Mouse (Mus musculus) limb, embryonic 11.5 days (tissue): ENCODE measurements around the gene Baiap2l2. TPM values are rescaled to one million over a fixed set of nuclear protein-coding genes. Genes with fewer than 3 reads are reported as not detected.

ENCODE experiments used
- ATAC-seq: fragments of 200-750 bp; cut with Nextera tagmentation; 2 replicates; pipeline ENCODE4 v1.8.0; 2017; ENCODE audit warnings: low read depth; ENCODE audit not compliant: insufficient number of reproducible peaks, low FRiP score, low TSS enrichment
- DNase-seq: peaks from one replicate; pipeline ENCODE4 v3.0.0-alpha.2; 2015; ENCODE audit warnings: low spot score
- H3K27ac ChIP-seq: fragments of 300-500 bp; sonication (generic); replicated peaks from 2 replicates; pipeline ENCODE4 v1.5.1; 2014; ENCODE audit warnings: low read depth, mild to moderate bottlenecking, low read length
- H3K27me3 ChIP-seq: fragments of 300-500 bp; sonication (generic); 2 replicates; pipeline ENCODE4 v1.6.1; 2014; ENCODE audit warnings: mild to moderate bottlenecking, low read length, mixed read lengths; ENCODE audit not compliant: control insufficient read depth, insufficient read depth
- H3K36me3 ChIP-seq: fragments of 300-500 bp; sonication (generic); 2 replicates; pipeline ENCODE4 v1.6.1; 2014; ENCODE audit warnings: mild to moderate bottlenecking, low read length, moderate library complexity, mixed read lengths; ENCODE audit not compliant: control insufficient read depth, insufficient read depth
- H3K4me1 ChIP-seq: fragments of 300-500 bp; sonication (generic); 2 replicates; pipeline ENCODE4 v1.6.1; 2014; ENCODE audit warnings: low read length, mixed read lengths; ENCODE audit not compliant: control insufficient read depth, insufficient read depth
- H3K4me2 ChIP-seq: fragments of 300-500 bp; sonication (generic); 2 replicates; pipeline ENCODE4 v1.6.1; 2014; ENCODE audit warnings: low read depth, mild to moderate bottlenecking, moderate library complexity; ENCODE audit not compliant: severe bottlenecking
- H3K4me3 ChIP-seq: fragments of 300-500 bp; sonication (generic); 2 replicates; pipeline ENCODE4 v1.5.1; 2014; ENCODE audit warnings: low read depth, low read length
- H3K9ac ChIP-seq: fragments of 300-500 bp; sonication (generic); 2 replicates; pipeline ENCODE4 v1.6.1; 2014; ENCODE audit warnings: mild to moderate bottlenecking, low read length
- H3K9me3 ChIP-seq: fragments of 300-500 bp; sonication (generic); 2 replicates; pipeline ENCODE4 v1.6.1; 2016; ENCODE audit warnings: low read length; ENCODE audit not compliant: control insufficient read depth
- whole genome bisulfite sequencing: fragments of 180-500 bp; shearing (Covaris S2); extraction: QIAGEN DNeasy Blood & Tissue Kit; methylation state at CpG from one replicate; pipeline ENCODE4 v1.1.7; 2014; 5-methylcytosine and 5-hydroxymethylcytosine counted together
- polyA plus RNA-seq: library from polyadenylated mRNA; unstranded; fragments of >200 nt; fragmentation: Nextera tagmentation; extraction: Ambion mirVana; gene quantifications from 2 replicates; pipeline ENCODE4 v1.2.1, GENCODE M21; 2014

Gene Baiap2l2
- polyA plus RNA-seq, 1 experiment from 2014 or later = 0.88 TPM

GRCm38 (mm10) chr15:79210357-79210756 lies 75.0 kb downstream of the Baiap2l2 start:
- 83% methylated on average over 2 of the region's 2 CpGs for whole genome bisulfite sequencing
- no peak overlapping the region for H3K4me3 ChIP-seq
- H3K36me3 ChIP-seq = no peaks in the 10 kb centered on the region
- DNase-seq (no peak), ATAC-seq (no peak)
- H3K27ac ChIP-seq = no peak overlapping the region
- no peak overlapping the region for H3K4me2 ChIP-seq
- H3K9ac ChIP-seq = no peak overlapping the region
- no peaks in the 10 kb centered on the region for H3K9me3 ChIP-seq
- H3K27me3 ChIP-seq = no peaks in the 10 kb centered on the region
- no peaks in the 10 kb centered on the region for H3K4me1 ChIP-seq

GRCm38 (mm10) chr15:79208758-79209439 lies 76.4 kb downstream of the Baiap2l2 start:
- no peaks in the 10 kb centered on the region for H3K9me3 ChIP-seq
- H3K4me2 ChIP-seq = no peak overlapping the region
- H3K27me3 ChIP-seq = no peaks in the 10 kb centered on the region
- WGBS = 77% methylated on average over 27 of the region's 27 CpGs
- H3K4me1 ChIP-seq = no peaks in the 10 kb centered on the region
- DNase-seq (no peak), ATAC-seq (no peak)
- no peaks in the 10 kb centered on the region for H3K36me3 ChIP-seq
- no peak overlapping the region for H3K27ac ChIP-seq
- no peak overlapping the region for H3K4me3 ChIP-seq
- no peak overlapping the region for H3K9ac ChIP-seq

DNA sequence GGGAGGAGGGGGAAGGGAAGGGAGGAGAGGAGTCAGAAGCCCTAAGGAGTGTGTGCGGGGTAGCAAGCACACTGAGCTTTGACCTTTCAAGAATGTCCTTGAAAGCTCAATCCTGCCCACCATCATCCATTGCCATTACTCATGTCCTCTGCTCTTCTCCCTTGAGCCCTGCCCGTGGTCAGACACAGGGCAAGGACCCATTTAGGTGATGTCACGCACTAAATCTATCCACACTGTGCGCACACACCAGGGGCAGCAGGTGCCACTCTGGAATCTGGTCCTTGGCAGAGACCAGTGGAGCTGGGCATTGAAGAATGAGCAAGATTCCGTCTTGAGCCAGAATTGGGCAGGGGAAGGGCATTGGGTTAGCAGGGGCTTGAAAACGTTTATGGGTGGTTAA lies 77.1 kb downstream of the Baiap2l2 start:
- Histone ChIP-seq H3K4me3 (no peak overlapping the region), H3K4me1 (no peaks in the 10 kb centered on the region), H3K4me2 (no peak overlapping the region), H3K9me3 (no peaks in the 10 kb centered on the region), H3K27ac (no peak overlapping the region), H3K27me3 (no peaks in the 10 kb centered on the region), H3K36me3 (no peaks in the 10 kb centered on the region), H3K9ac (no peak overlapping the region)
- ATAC-seq = no peak
- DNase-seq = no peak
- 78% methylated on average over 6 of the region's 6 CpGs for WGBS

Other genes with a start within 250 kb of the Baiap2l2 start
- not detected in 2 replicates for gene Galr3, start 243.7 kb downstream of the Baiap2l2 start, polyA plus RNA-seq
- gene Ankrd54, start 222.6 kb downstream of the Baiap2l2 start, polyA plus RNA-seq = 56.7 and 63.2 TPM in 2 replicates
- gene Eif3l, start 210.4 kb downstream of the Baiap2l2 start, polyA plus RNA-seq = 275 and 280 TPM in 2 replicates
- 7.8 and 8.1 TPM in 2 replicates for gene Micall1, start 176.6 kb downstream of the Baiap2l2 start, polyA plus RNA-seq
- 354 and 385 TPM in 2 replicates for gene Polr2f, start 144.5 kb downstream of the Baiap2l2 start, polyA plus RNA-seq
- gene 1700088E04Rik, start 144.3 kb downstream of the Baiap2l2 start, polyA plus RNA-seq = 4.5 and 5.1 TPM in 2 replicates
- 3.5 and 3.9 TPM in 2 replicates for gene Sox10, start 120.3 kb downstream of the Baiap2l2 start, polyA plus RNA-seq
- 23.6 and 25.0 TPM in 2 replicates for gene Pick1, start 56.4 kb downstream of the Baiap2l2 start, polyA plus RNA-seq
- gene Gm49486, start 56.1 kb downstream of the Baiap2l2 start, polyA plus RNA-seq = 0.43 and 0.47 TPM in 2 replicates
- not detected in 2 replicates for gene Slc16a8, start 30.8 kb downstream of the Baiap2l2 start, polyA plus RNA-seq
- 10.8 and 11.3 TPM in 2 replicates for gene Pla2g6, start 42.9 kb upstream of the Baiap2l2 start, polyA plus RNA-seq
- 2.2 and 2.6 TPM in 2 replicates for gene Maff, start 61.1 kb upstream of the Baiap2l2 start, polyA plus RNA-seq
- 50.4 and 59.7 TPM in 2 replicates for gene Tmem184b, start 118.0 kb upstream of the Baiap2l2 start, polyA plus RNA-seq
- gene Csnk1e, start 170.0 kb upstream of the Baiap2l2 start, polyA plus RNA-seq = 149 and 156 TPM in 2 replicates
- gene Kcnj4, start 219.7 kb upstream of the Baiap2l2 start, polyA plus RNA-seq = not detected in 2 replicates
- gene Kdelr3, start 230.9 kb upstream of the Baiap2l2 start, polyA plus RNA-seq = 11.4 and 12.8 TPM in 2 replicates